Mouse (Mus musculus): ENCODE results near the gene Akp3. TPM values are rescaled to one million over a fixed set of nuclear protein-coding genes. Genes with fewer than 3 reads are reported as not detected.

Akp3 gene
- polyA plus RNA-seq (2014; fragmentation: Illumina TruSeq; extraction: RNeasy Lipid Tissue Mini Kit (QIAGEN cat#74804); ENCODE audit: low read depth, low replicate concordance), result not detected

GRCm38 (mm10) chr1:87124673-87125072 lies at the start of gene Akp3:
Akp3 (plus strand) TSS chr1:87124973.

GRCm38 (mm10) chr1:87089828-87090227 lies 34.9 kb upstream of the Akp3 start, which contains the start of gene Alppl2:
Alppl2 (minus strand) TSS chr1:87089928.

GRCm38 (mm10) chr1:87101411-87101810 lies 23.4 kb upstream of the Akp3 start, which contains the start of gene Alpi:
Alpi (minus strand) TSS chr1:87101606.

GRCm38 (mm10) chr1:87156199-87156587 lies 31.4 kb downstream of the Akp3 start, which contains the start of gene Ecel1:
Ecel1 (minus strand) TSS chr1:87156521.

Other genes with a start within 250 kb of the Akp3 start
- gene Alppl2, start 35.0 kb upstream of the Akp3 start, polyA plus RNA-seq (2014; fragmentation: Illumina TruSeq; extraction: RNeasy Lipid Tissue Mini Kit (QIAGEN cat#74804); ENCODE audit: low read depth, low replicate concordance), result 8.9 TPM
- gene Alpi, start 23.4 kb upstream of the Akp3 start, polyA plus RNA-seq (2014; fragmentation: Illumina TruSeq; extraction: RNeasy Lipid Tissue Mini Kit (QIAGEN cat#74804); ENCODE audit: low read depth, low replicate concordance), result not detected
- 0.11 TPM for gene Ecel1, start 31.5 kb downstream of the Akp3 start, polyA plus RNA-seq (2014; fragmentation: Illumina TruSeq; extraction: RNeasy Lipid Tissue Mini Kit (QIAGEN cat#74804); ENCODE audit: low read depth, low replicate concordance)
- 1.7 TPM for gene Prss56, start 58.3 kb downstream of the Akp3 start, polyA plus RNA-seq (2014; fragmentation: Illumina TruSeq; extraction: RNeasy Lipid Tissue Mini Kit (QIAGEN cat#74804); ENCODE audit: low read depth, low replicate concordance)
- gene Chrnd, start 65.6 kb downstream of the Akp3 start, polyA plus RNA-seq (2014; fragmentation: Illumina TruSeq; extraction: RNeasy Lipid Tissue Mini Kit (QIAGEN cat#74804); ENCODE audit: low read depth, low replicate concordance), result not detected
- gene Chrng, start 79.7 kb downstream of the Akp3 start, polyA plus RNA-seq (2014; fragmentation: Illumina TruSeq; extraction: RNeasy Lipid Tissue Mini Kit (QIAGEN cat#74804); ENCODE audit: low read depth, low replicate concordance), result not detected
- 64.0 TPM for gene Eif4e2, start 88.9 kb downstream of the Akp3 start, polyA plus RNA-seq (2014; fragmentation: Illumina TruSeq; extraction: RNeasy Lipid Tissue Mini Kit (QIAGEN cat#74804); ENCODE audit: low read depth, low replicate concordance)
- gene Efhd1, start 139.4 kb downstream of the Akp3 start, polyA plus RNA-seq (2014; fragmentation: Illumina TruSeq; extraction: RNeasy Lipid Tissue Mini Kit (QIAGEN cat#74804); ENCODE audit: low read depth, low replicate concordance), result 15.2 TPM
- gene Gigyf2, start 202.0 kb downstream of the Akp3 start, polyA plus RNA-seq (2014; fragmentation: Illumina TruSeq; extraction: RNeasy Lipid Tissue Mini Kit (QIAGEN cat#74804); ENCODE audit: low read depth, low replicate concordance), result 36.7 TPM